Mouse (Mus musculus) thymus, postnatal 0 days (tissue): ENCODE data around the gene Tgif2. TPM values are rescaled to one million over a fixed set of nuclear protein-coding genes. Genes with fewer than 3 reads are reported as not detected.
"Not testable (repeated sequence)": the region's sequence is repeated elsewhere in the genome, so short reads cannot be mapped to it uniquely, and the experiment has no call there.

ENCODE experiments used
- DNase-seq: peaks from one replicate; pipeline ENCODE4 v3.0.0-alpha.2; 2015; ENCODE audit warnings: low spot score
- polyA plus RNA-seq: library from polyadenylated mRNA; unstranded; fragments of >200 nt; fragmentation: Nextera tagmentation; extraction: Ambion mirVana; gene quantifications from 2 replicates; pipeline ENCODE4 v1.2.1, GENCODE M21; 2015

Gene Tgif2
- polyA plus RNA-seq = 17.2 and 19.2 TPM in 2 replicates

- DNase-seq = peak; percentile 94
Observed at GRCm38 (mm10) chr2:156839319-156840191, at the start of gene Tgif2. Tgif2 (plus strand) TSS chr2:156840007.

DNA sequence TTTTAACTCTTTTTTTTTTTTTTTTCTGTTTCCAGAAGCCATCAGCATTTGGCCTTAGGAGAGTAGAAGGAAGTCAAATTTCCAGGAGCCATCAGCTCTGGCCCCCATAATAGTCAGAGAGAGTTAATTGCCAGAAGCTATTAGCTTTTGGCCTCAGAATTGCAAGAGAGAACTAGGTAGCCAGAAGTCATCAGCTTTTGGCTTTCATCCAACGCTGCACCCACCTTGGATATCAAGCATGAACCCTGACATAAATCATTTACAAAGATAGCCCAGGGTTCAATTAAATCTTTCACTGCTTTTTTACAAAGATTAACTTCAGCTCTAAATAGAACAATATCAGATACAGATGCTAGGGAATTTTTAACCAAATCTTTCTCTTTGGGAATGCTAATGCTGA is 41.3 kb upstream of the Tgif2 start:
- DNase-seq = no peak

DNA sequence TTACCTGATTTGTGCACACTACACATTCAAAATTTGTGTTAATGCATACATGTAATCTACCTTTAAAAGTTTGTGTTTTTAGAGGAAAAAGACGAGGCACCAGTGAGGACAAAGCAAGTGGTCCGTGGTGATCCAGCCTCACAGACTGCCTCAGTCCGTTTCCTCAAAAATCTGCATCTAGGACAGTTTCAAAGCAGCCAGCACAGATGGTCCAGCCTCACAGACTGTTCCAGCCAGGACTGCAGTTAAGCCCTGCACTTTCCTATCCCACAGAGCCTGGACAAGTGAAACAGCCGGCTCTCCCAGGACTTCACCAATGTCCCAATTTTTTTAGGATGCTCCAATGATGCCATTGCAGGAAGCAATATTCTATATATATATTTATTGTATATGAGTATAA is 38.8 kb upstream of the Tgif2 start:
- no peak for DNase-seq

DNA sequence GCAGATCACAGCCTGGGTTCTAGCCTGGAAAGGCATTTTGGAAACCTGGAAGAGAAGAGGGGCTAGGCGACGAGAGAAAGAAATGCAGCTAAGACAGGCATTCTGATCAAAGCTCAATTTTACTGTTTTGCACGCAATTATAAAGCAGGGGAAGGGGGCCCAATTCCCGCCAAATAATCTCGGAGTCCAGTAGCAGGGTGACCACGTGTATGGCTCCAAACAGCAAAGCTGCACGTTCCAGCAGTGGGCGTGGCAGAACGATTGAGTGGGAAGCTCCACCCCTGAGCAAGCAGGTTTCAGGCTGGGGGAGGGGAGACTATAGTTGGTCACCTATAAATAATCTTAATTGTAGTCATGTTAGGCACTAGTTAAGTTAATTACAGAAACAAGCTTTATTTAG is 37.7 kb upstream of the Tgif2 start:
- DNase-seq = not testable (repeated sequence)

DNA sequence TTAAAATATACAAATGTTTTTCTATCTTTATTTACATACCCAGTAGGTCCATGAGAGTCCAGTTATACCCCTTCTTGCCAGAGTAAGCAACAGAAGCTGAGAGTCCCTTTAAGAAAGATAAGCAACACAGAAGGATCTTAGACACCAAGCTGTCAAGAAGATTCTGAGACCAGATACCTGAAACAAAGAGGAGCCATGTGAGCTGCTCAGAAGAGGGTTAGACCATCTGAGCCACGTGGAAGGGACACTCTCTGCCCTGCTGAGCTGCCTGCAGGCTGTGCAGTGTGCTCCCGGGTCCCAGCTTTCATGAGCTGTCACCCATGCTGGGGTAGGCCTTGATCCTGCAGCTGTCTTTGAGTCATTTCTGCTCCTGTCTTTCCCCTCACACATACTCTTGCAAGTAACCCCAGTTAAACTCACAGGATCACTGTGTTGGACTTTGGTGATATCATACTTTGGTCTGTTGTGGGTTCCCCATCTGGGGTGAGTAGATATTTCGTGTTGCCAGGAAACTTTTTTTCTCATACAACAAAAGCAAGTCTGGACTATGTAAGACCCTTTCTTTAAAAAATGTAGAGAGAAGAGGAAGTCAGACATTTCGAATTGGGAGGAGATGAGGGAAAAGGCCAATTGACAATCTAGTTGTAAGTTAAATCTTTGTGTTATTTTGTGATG is 36.0 kb upstream of the Tgif2 start:
- no peak for DNase-seq

DNA sequence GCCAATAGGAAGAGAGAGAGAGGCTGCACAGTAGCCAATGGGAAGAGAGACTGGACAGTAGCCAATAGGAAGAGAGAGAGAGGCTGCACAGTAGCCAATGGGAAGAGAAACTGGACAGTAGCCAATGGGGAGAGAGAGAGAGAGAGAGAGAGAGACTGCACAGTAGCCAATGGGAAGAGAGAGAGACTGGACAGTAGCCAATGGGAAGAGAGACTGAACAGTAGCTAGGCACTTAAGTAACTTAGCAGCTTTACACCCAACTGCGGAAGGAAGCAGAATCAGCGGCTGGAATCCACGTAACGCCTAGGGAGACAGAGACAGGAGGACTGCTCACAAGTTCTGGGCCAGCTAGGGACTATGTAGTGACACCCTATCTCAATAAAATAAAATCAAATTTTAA is 35.2 kb upstream of the Tgif2 start:
- no peak for DNase-seq

DNA sequence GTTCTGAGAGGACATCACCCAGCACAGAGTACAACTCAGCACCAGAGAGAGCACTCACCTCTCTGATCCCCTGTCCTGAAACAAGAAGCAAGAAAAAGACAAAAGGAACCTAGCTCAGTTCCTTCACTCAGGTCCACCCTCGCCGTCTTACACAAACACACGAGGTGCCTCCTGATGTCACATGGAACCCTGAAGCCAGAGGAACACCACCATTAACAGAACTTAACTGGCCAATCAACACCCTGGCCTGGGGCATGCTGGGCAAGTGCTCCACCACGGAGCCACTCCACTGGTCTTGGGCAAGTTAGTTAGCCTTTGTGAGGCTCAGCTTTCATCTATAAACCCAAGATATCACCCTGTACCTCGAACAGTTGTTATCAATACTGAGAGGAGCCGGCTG is 32.9 kb upstream of the Tgif2 start:
- DNase-seq = no peak

DNA sequence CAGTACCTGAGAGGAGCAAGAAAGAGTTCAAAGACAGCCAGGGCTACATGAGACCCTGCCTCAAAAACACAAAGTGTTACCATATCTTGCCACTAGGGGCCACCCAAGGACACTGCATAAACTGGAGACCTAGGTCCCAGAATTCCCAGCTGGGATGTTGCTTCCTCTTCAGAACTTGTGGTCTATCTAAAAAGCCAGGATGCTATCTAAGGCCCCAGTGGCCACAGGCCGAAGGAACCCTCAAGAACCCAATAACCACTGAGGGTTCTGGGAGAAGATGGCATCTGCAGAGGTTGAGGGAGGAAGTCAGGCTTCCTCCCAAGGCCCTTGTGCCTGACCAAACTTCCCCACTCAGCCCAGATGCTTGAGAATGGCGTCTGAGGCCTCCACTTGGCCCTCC is 30.2 kb upstream of the Tgif2 start:
- peak; percentile 45 for DNase-seq

DNA sequence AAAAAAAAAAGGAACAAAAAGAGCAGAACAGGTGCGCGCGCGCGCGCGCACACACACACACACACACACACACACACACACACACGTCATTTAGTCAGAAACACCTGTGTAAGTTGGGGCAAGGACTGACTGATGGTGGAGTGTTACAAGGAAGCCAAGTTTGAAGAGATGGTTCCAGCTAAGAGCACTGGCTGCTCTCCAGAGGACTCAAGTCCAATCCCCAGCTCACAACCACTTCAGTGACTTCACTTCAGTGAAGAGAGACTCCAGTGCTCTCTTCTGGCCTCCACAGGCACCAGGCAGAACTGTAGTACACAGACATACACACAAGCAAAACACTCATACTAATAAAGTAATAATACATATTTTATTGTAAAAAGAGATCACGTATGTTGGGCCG is 29.1 kb upstream of the Tgif2 start:
- no peak for DNase-seq

- no peak for DNase-seq
Observed at GRCm38 (mm10) chr2:156811556-156811955, 28.3 kb upstream of the Tgif2 start.

GRCm38 (mm10) chr2:156814344-156814801 is 25.4 kb upstream of the Tgif2 start:
- no peak for DNase-seq

- no peak for DNase-seq
Observed at GRCm38 (mm10) chr2:156814893-156815292, 24.9 kb upstream of the Tgif2 start.

DNA sequence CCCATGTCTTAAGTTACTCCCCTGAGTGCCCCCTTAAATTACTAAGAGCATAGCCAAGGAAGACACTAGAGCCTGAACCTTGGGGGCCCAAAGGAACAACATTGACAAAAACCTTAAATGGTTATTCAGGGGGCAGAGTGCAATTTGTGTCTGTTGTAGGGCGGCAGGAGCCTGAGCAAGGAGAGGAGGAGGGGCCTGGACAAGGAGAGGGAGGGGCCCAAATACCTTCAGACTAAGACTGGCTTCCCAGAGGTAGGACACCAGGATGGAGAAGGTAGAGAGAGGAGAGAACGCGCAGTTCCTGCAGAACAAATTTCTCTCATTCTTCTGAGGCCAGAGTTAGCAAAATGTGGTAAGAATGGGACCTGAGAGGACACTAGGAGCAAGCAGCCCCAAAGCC is 24.4 kb upstream of the Tgif2 start:
- DNase-seq = no peak

- DNase-seq = no peak
Observed at GRCm38 (mm10) chr2:156816116-156816515, 23.7 kb upstream of the Tgif2 start.

GRCm38 (mm10) chr2:156825128-156825527 is 14.7 kb upstream of the Tgif2 start:
- DNase-seq = not testable (repeated sequence)

- DNase-seq = no peak
Observed at GRCm38 (mm10) chr2:156834336-156834735, 5.5 kb upstream of the Tgif2 start.

DNA sequence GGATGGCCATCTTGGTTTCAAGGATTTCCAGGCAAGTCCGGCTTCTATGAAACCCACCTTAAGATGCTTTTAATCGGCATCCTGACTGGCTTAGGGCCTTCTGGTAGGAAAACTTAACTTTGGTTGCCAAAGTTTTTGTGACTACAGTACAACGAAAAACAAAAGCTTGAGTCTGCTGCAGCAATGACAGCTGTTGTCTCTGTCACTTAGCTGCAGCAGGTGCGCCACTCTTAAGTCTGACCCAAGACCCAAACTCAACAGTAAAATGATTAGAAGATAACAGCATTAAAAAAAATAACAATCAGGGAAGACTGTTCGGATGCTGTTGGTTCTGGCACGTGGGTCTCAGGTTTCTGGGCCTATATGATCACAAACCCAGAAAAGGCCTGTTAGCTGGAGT is 968 bp upstream of the Tgif2 start:
- no peak for DNase-seq

- no peak for DNase-seq
Observed at GRCm38 (mm10) chr2:156840301-156841027, 657 bp downstream of the Tgif2 start.

DNA sequence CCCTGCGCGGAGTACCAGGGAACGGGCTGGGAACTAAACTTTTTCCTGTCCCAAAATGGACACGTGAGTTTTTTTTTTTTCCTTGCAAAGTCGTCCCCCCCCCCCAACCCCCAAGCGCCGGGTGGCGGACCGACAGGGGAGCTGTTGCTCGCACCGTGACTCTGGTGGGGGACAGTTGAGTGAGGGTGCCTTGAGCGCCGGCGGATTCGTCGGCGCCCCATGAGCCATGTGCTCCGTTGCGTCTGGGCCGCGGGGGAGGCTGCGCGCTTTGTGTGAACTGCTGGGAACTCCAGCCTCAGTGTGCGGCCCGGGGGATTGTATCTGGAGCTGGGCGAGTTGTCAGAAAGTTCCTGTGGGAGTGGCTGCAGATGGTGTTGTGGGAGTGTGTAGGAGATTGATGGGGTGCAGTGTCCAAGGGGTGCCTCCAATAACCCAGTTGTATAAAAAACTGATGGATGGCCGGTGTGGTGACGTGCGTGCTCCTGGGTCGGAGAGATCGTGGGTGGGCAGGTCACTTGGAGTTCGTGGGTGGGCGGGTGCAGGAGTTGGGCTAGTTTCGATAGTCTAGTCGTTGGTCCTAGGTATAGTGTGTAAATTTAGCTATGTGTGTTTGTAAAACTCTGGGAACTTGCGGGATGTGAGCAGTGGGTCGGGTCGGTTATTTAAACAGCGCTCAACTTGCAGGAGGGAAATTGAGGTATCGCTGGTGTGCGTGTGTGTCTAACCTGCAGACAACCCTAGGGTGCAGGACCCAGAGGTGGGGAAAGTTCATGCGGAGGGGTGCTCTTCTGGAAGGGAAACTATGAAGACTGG is 1.4 kb downstream of the Tgif2 start:
- DNase-seq = peak; percentile 71

- peak; percentile 36 for DNase-seq
Observed at GRCm38 (mm10) chr2:156841841-156842706, 2.3 kb downstream of the Tgif2 start.
